Mouse (Mus musculus) forebrain, embryonic 11.5 days (tissue): ENCODE measurements around the gene 1700022I11Rik. TPM values are rescaled to one million over a fixed set of nuclear protein-coding genes. Genes with fewer than 3 reads are reported as not detected.
A peak's percentile ranks its signal among the peaks of the same experiment; 100 is the strongest.

ENCODE experiments used
- ATAC-seq: fragments of 200-750 bp; cut with Nextera tagmentation; replicated peaks from 2 replicates; pipeline ENCODE4 v1.8.0; 2017; ENCODE audit warnings: moderate TSS enrichment; ENCODE audit not compliant: low FRiP score
- DNase-seq: peaks from one replicate; pipeline ENCODE4 v3.0.0-alpha.2; 2017; ENCODE audit warnings: low spot score
- H3K27ac ChIP-seq: fragments of 300-500 bp; sonication (generic); 2 replicates; pipeline ENCODE4 v1.5.1; 2014; ENCODE audit warnings: low read depth, low read length
- H3K27me3 ChIP-seq: fragments of 300-500 bp; sonication (generic); 2 replicates; pipeline ENCODE4 v1.6.1; 2014; ENCODE audit warnings: mild to moderate bottlenecking, low read length, mixed read lengths; ENCODE audit not compliant: control insufficient read depth, insufficient read depth
- H3K36me3 ChIP-seq: fragments of 300-500 bp; sonication (generic); 2 replicates; pipeline ENCODE4 v1.6.1; 2014; ENCODE audit warnings: mild to moderate bottlenecking, low read length, moderate library complexity, mixed read lengths; ENCODE audit not compliant: control insufficient read depth, insufficient read depth
- H3K4me1 ChIP-seq: fragments of 300-500 bp; sonication (generic); replicated peaks from 2 replicates; pipeline ENCODE4 v1.6.1; 2014; ENCODE audit warnings: low read length, mixed read lengths; ENCODE audit not compliant: control insufficient read depth, insufficient read depth
- H3K4me2 ChIP-seq: fragments of 300-500 bp; sonication (generic); 2 replicates; pipeline ENCODE4 v1.6.1; 2014; ENCODE audit warnings: low read depth, mild to moderate bottlenecking, low read length, moderate library complexity, mixed read lengths; ENCODE audit not compliant: severe bottlenecking
- H3K4me3 ChIP-seq: fragments of 300-500 bp; sonication (generic); 2 replicates; pipeline ENCODE4 v1.5.1; 2014; ENCODE audit warnings: low read depth, low read length
- H3K9ac ChIP-seq: fragments of 300-500 bp; sonication (generic); 2 replicates; pipeline ENCODE4 v1.6.1; 2014; ENCODE audit warnings: low read length
- H3K9me3 ChIP-seq: fragments of 300-500 bp; sonication (generic); 2 replicates; pipeline ENCODE4 v1.6.1; 2016; ENCODE audit warnings: low read length, mixed read lengths; ENCODE audit not compliant: control insufficient read depth
- WGBS: fragments of 180-500 bp; shearing (Covaris S2); extraction: QIAGEN DNeasy Blood & Tissue Kit; methylation state at CpG from one replicate; pipeline ENCODE4 v1.1.7; 2014; 5-methylcytosine and 5-hydroxymethylcytosine counted together
- polyA plus RNA-seq: library from polyadenylated mRNA; unstranded; fragments of >200 nt; fragmentation: Nextera tagmentation; extraction: Ambion mirVana; gene quantifications from 2 replicates; pipeline ENCODE4 v1.2.1, GENCODE M21; 2014

1700022I11Rik gene
- 0.56 and 0.96 TPM in 2 replicates for polyA plus RNA-seq

- no peak within 1 kb of the TSS for H3K9ac ChIP-seq
- H3K27me3 ChIP-seq = no peaks in the 10 kb centered on the region
- 86% methylated on average over 4 of the region's 4 CpGs for WGBS
- no peak within 1 kb of the TSS for H3K4me3 ChIP-seq
- no peaks in the 10 kb centered on the region for H3K4me1 ChIP-seq
- no peaks in the 10 kb centered on the region for H3K36me3 ChIP-seq
- H3K9me3 ChIP-seq = no peaks in the 10 kb centered on the region
- DNase-seq (no peak), ATAC-seq (no peak)
- no peak within 1 kb of the TSS for H3K4me2 ChIP-seq
- no peak within 1 kb of the TSS for H3K27ac ChIP-seq
Measured at GRCm38 (mm10) chr4:42969304-42969703, at the start of gene 1700022I11Rik. Gene 1700022I11Rik, plus strand, starts transcription at chr4:42969604.

DNA sequence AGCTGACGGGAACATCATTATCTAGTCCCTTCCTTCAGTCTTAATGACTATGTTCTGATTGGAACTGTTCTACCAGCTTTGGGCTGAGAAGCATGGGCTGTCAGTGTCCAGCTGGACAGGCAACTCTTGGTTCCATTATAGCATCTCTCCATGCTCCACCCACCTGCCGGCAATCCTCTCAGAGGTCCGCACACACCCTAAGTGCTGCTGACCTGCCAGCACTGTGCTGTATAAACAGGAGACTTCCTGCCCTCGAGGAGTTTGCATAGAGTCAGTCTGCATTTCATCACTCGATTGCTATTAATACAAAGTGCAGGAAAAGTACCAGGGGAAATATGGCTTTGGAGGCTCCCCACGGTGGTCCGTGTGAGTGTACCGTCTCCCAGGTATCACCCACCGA lies 48.7 kb upstream of the 1700022I11Rik start:
- peaks cover 15% of the 10 kb centered on the region for H3K27me3 ChIP-seq
- DNase-seq (peak; percentile 30), ATAC-seq (no peak)

DNA sequence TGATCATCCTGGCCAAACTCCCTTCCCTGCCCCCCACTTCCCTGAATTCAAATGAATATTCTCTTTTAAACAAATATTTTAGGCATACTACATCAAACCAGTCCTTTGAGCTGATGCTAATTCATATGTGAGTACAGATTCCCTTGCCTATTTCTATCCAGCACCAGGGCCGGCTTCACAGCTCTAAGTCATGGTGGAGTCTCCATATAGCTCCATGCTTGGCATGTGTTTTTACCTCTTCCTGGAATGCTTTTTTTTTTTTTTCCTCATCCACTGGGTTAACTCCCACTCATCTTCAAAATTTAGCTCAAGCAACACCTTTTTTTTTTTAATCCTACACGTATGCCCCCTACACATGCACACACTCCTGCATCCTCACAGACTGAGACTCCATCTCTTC lies 47.9 kb upstream of the 1700022I11Rik start:
- Histone ChIP-seq H3K9ac (no peak overlapping the region), H3K27me3 (peaks cover 12% of the 10 kb centered on the region), H3K27ac (no peak overlapping the region), H3K4me2 (no peak overlapping the region), H3K36me3 (no peaks in the 10 kb centered on the region), H3K4me3 (no peak overlapping the region), H3K4me1 (peaks cover 2% of the 10 kb centered on the region; the same call in 1 of the 2 replicates), H3K9me3 (no peaks in the 10 kb centered on the region)
- ATAC-seq (no peak), DNase-seq (no peak)
- WGBS = 93% methylated on average over 2 of the region's 2 CpGs

More for the DNA sequence above, 48.7 kb upstream of the 1700022I11Rik start:
- H3K4me2 ChIP-seq = no peak overlapping the region
- no peak overlapping the region for H3K4me3 ChIP-seq
- H3K36me3 ChIP-seq = no peaks in the 10 kb centered on the region
- 81% methylated on average over 9 of the region's 9 CpGs for WGBS
- peaks cover 2% of the 10 kb centered on the region; the same call in 1 of the 2 replicates for H3K4me1 ChIP-seq
- no peak overlapping the region for H3K27ac ChIP-seq
- H3K9ac ChIP-seq = no peak overlapping the region
- no peaks in the 10 kb centered on the region for H3K9me3 ChIP-seq

DNA sequence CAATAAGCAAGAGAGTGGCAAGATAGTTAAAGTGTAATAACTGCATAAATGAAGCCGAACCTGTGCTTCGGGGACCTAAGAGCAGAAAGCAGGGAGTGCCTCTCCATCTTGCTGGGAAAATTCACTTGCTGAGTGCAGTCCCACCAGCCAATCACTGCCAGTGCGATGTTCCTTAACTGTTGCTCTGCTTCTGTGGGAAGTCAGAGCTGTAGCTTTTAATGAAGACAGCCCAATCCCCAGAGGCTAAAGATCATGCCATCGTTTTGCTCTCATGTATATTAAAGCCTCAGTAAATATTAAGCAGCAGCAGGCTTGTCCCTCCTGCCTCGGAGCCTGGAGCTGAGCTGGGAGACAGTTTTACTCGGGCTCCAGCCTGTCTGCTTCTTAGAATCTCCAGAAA lies 47.3 kb upstream of the 1700022I11Rik start:
- no peak overlapping the region for H3K4me2 ChIP-seq
- DNase-seq = no peak
- no peak for ATAC-seq
- no peak overlapping the region for H3K4me3 ChIP-seq
- H3K9me3 ChIP-seq = no peaks in the 10 kb centered on the region
- H3K36me3 ChIP-seq = no peaks in the 10 kb centered on the region
- WGBS = 80% methylated on average over 6 of the region's 6 CpGs
- H3K4me1 ChIP-seq = peaks cover 2% of the 10 kb centered on the region; the same call in 1 of the 2 replicates
- peaks cover 12% of the 10 kb centered on the region for H3K27me3 ChIP-seq
- H3K27ac ChIP-seq = no peak overlapping the region
- no peak overlapping the region for H3K9ac ChIP-seq

GRCm38 (mm10) chr4:42922461-42922860 lies 46.9 kb upstream of the 1700022I11Rik start:
- Histone ChIP-seq H3K27me3 (peaks cover 8% of the 10 kb centered on the region), H3K36me3 (no peaks in the 10 kb centered on the region), H3K4me2 (no peak overlapping the region), H3K9ac (no peak overlapping the region), H3K4me3 (no peak overlapping the region), H3K27ac (no peak overlapping the region), H3K4me1 (peaks cover 2% of the 10 kb centered on the region; the same call in 1 of the 2 replicates), H3K9me3 (no peaks in the 10 kb centered on the region)
- 89% methylated on average over 8 of the region's 8 CpGs for WGBS
- ATAC-seq (no peak), DNase-seq (no peak)

- Histone ChIP-seq H3K9ac (no peak overlapping the region), H3K27me3 (no peaks in the 10 kb centered on the region), H3K9me3 (no peaks in the 10 kb centered on the region), H3K27ac (no peak overlapping the region), H3K4me2 (no peak overlapping the region), H3K4me1 (0 out of 2 replicates have a peak, but pooled peaks cover 2% of the 10 kb centered on the region), H3K36me3 (no peaks in the 10 kb centered on the region), H3K4me3 (no peak overlapping the region)
- WGBS = 60% methylated on average over 13 of the region's 13 CpGs
- DNase-seq = no peak
- no peak for ATAC-seq
Measured at GRCm38 (mm10) chr4:42924095-42924710, 45.2 kb upstream of the 1700022I11Rik start.

- no peaks in the 10 kb centered on the region for H3K36me3 ChIP-seq
- no peak overlapping the region for H3K4me3 ChIP-seq
- H3K9ac ChIP-seq = no peak overlapping the region
- no peaks in the 10 kb centered on the region for H3K9me3 ChIP-seq
- ATAC-seq (no peak), DNase-seq (no peak)
- 81% methylated on average over 5 of the region's 5 CpGs for WGBS
- 0 out of 2 replicates have a peak, but pooled peaks cover 2% of the 10 kb centered on the region for H3K4me1 ChIP-seq
- H3K27ac ChIP-seq = no peak overlapping the region
- H3K27me3 ChIP-seq = no peaks in the 10 kb centered on the region
- H3K4me2 ChIP-seq = no peak overlapping the region
Measured at GRCm38 (mm10) chr4:42928209-42928608, 41.2 kb upstream of the 1700022I11Rik start.

- H3K9me3 ChIP-seq = no peaks in the 10 kb centered on the region
- DNase-seq = no peak
- no peak for ATAC-seq
- no peaks in the 10 kb centered on the region for H3K36me3 ChIP-seq
- H3K4me3 ChIP-seq = no peak overlapping the region
- H3K27ac ChIP-seq = no peak overlapping the region
- no peak overlapping the region for H3K4me2 ChIP-seq
- WGBS = 89% methylated on average over 9 of the region's 9 CpGs
- 0 out of 2 replicates have a peak, but pooled peaks cover 6% of the 10 kb centered on the region for H3K4me1 ChIP-seq
- H3K9ac ChIP-seq = no peak overlapping the region
- H3K27me3 ChIP-seq = no peaks in the 10 kb centered on the region
Measured at GRCm38 (mm10) chr4:42928952-42929351, 40.5 kb upstream of the 1700022I11Rik start.
